Mouse (Mus musculus): ENCODE data around the gene Rad51c. TPM values are rescaled to one million over a fixed set of nuclear protein-coding genes. Genes with fewer than 3 reads are reported as not detected.
"Not testable (repeated sequence)": the region's sequence is repeated elsewhere in the genome, so short reads cannot be mapped to it uniquely, and the experiment has no call there.

The Rad51c gene
- polyA plus RNA-seq, 1 experiment from 2014 or later, result 11.7 TPM

DNA sequence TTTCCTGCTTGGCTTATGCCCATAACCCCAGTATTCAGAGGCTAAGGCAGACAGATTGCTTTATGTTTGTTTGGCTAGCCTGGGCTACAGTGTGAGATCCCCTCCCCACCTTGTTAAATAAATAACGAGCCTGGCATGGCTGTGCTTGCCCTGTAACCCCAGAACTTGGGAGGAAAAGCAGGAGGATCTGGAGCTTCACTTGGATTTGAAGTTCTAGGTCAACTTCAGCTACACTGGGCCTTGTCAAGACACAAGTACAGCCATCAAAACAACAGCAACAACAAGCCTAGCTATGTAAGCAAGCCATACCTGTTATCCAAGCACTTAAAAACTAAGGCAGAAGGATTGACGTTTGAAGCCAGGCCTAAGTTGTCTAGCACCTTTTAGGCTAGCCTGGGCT lies 25.6 kb upstream of the Rad51c start:
- Histone ChIP-seq H3K36me3 (ENCODE audit: control insufficient read depth, insufficient read depth, low read length) (no peaks in the 10 kb centered on the region), H3K4me1 (ENCODE audit: control insufficient read depth in 2 of 2, insufficient read depth in 2 of 2, low read length in 2 of 2) (peaks cover 0 to 6% of the 10 kb centered on the region in 2 experiments; a peak in 1 of 4 replicates), H3K9me3 (ENCODE audit: control insufficient read depth, low read length) (no peaks in the 10 kb centered on the region), H3K4me3 (ENCODE audit: control insufficient read depth in 1 of 2, insufficient read depth in 1 of 2, low read depth in 1 of 2, low read length in 2 of 2) (no peak overlapping the region), H3K27me3 (ENCODE audit: control insufficient read depth, insufficient read depth, low read length) (no peaks in the 10 kb centered on the region), H3K27ac (replicated peaks in 1 of 2; ENCODE audit: control insufficient read depth in 1 of 2, insufficient read depth in 1 of 2, low read depth in 2 of 2, low read length in 2 of 2) (no peak overlapping the region), H3K4me2 (ENCODE audit: low read length) (no peak overlapping the region), H3K9ac (ENCODE audit: low read length) (no peak overlapping the region)
- WGBS, result 70% methylated on average over 2 of the region's 2 CpGs
- no peak for ATAC-seq (ENCODE audit: insufficient number of reproducible peaks, insufficient read depth, low FRiP score, low read depth)

DNA sequence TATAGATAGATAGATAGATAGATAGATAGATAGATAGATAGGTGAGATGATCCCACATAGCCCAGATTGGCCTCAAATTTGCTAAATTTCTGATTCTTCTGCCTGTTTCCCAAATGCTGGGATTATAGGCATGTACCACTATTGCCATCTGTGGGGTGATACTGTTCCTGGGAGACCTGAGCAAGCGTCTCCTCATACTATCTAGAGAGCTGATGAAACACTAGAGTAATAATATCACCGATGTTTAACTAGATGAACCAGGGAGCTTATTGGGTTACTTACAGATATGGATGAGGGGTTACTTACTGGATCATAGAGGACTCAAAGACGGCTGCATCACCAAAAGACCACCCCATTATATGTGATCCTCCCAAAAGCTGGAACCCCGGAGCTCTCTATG lies 24.6 kb upstream of the Rad51c start:
- Histone ChIP-seq H3K9me3 (ENCODE audit: control insufficient read depth, low read length) (no peaks in the 10 kb centered on the region), H3K4me3 (ENCODE audit: control insufficient read depth in 1 of 2, insufficient read depth in 1 of 2, low read depth in 1 of 2, low read length in 2 of 2) (no peak overlapping the region), H3K27me3 (ENCODE audit: control insufficient read depth, insufficient read depth, low read length) (no peaks in the 10 kb centered on the region), H3K4me2 (ENCODE audit: low read length) (no peak overlapping the region), H3K4me1 (ENCODE audit: control insufficient read depth in 2 of 2, insufficient read depth in 2 of 2, low read length in 2 of 2) (peaks cover 0 to 6% of the 10 kb centered on the region in 2 experiments; a peak in 1 of 4 replicates), H3K27ac (replicated peaks in 1 of 2; ENCODE audit: control insufficient read depth in 1 of 2, insufficient read depth in 1 of 2, low read depth in 2 of 2, low read length in 2 of 2) (no peak overlapping the region), H3K9ac (ENCODE audit: low read length) (no peak overlapping the region), H3K36me3 (ENCODE audit: control insufficient read depth, insufficient read depth, low read length) (no peaks in the 10 kb centered on the region)
- WGBS, result 84% methylated on average over 4 of the region's 4 CpGs
- ATAC-seq (ENCODE audit: insufficient number of reproducible peaks, insufficient read depth, low FRiP score, low read depth), result no peak

DNA sequence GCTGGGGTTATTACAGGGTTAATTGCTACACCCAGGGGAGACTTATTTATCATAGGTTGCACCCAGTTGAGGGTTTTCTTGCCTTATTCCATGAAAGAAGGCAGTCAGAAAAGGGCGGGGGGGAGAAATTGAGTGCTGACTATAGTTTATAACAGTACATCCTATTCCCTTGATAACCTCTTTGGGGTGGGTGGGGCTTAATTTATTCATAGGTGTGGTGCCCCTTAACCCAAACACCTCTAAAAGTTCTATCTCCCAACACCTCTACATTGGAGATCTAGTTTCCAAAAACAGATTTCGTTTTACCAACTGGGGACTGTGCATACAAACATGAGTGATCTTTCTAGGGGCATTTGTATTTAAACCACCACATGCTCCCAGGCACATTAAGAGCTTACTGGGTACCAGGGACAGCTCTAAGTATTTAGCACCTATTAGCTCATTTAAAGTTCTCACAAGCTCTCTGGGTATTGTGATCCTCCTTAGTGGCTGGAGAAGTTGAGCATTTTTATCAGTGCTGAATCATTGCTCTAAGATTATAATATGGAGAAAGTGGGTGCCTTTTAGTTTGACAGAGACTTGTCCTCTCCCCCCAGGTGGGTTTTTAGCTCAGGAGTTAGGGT lies 23.4 kb upstream of the Rad51c start:
- peaks cover 0 to 6% of the 10 kb centered on the region in 2 experiments; a peak in 1 of 4 replicates for H3K4me1 ChIP-seq (ENCODE audit: control insufficient read depth in 2 of 2, insufficient read depth in 2 of 2, low read length in 2 of 2)
- H3K4me2 ChIP-seq (ENCODE audit: low read length), result no peak overlapping the region
- no peak overlapping the region for H3K4me3 ChIP-seq (ENCODE audit: control insufficient read depth in 1 of 2, insufficient read depth in 1 of 2, low read depth in 1 of 2, low read length in 2 of 2)
- WGBS, result 63% methylated on average over 2 of the region's 2 CpGs
- H3K9ac ChIP-seq (ENCODE audit: low read length), result no peak overlapping the region
- no peak overlapping the region for H3K27ac ChIP-seq (replicated peaks in 1 of 2; ENCODE audit: control insufficient read depth in 1 of 2, insufficient read depth in 1 of 2, low read depth in 2 of 2, low read length in 2 of 2)
- H3K36me3 ChIP-seq (ENCODE audit: control insufficient read depth, insufficient read depth, low read length), result no peaks in the 10 kb centered on the region
- no peaks in the 10 kb centered on the region for H3K9me3 ChIP-seq (ENCODE audit: control insufficient read depth, low read length)
- ATAC-seq (ENCODE audit: insufficient number of reproducible peaks, insufficient read depth, low FRiP score, low read depth), result no peak
- no peaks in the 10 kb centered on the region for H3K27me3 ChIP-seq (ENCODE audit: control insufficient read depth, insufficient read depth, low read length)

DNA sequence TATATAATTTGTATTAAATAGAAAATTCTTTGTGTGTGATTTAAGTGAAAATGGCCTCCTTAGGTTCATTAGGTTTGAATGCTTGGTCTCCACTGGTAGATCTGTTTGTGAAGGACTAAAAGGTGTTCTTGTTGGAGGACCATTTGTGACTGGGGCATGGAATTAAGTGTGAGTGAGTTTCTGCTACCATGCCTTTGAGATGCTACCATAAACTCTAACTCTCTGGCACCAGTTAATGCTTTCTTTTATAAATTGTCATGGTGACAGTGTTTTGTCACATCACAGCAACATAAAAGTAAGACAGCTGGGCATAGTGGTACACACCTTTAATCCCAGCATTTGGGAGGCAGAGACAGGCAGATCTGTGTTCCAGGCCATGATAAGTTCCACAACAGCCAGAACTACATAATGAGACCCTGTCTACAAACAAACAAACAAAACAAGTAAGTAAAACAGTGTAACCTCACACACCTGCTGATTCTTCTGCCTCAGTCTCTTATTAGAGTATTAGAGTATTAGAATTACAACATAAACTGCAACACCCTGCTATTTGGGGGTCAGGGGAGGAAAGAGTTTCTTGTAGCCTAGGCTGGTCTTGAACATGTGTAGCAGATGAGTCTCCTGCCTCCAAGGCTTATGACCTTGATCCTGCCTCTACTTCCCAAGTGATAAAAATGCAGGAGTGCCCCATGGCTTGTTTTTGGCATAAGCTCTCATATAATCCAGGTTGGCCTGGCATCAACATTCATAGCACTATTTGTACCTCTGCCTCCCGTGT lies 22.7 kb upstream of the Rad51c start:
- no peaks in the 10 kb centered on the region for H3K9me3 ChIP-seq (ENCODE audit: control insufficient read depth, low read length)
- H3K4me3 ChIP-seq (ENCODE audit: control insufficient read depth in 1 of 2, insufficient read depth in 1 of 2, low read depth in 1 of 2, low read length in 2 of 2), result no peak overlapping the region
- H3K4me2 ChIP-seq (ENCODE audit: low read length), result no peak overlapping the region
- ATAC-seq (ENCODE audit: insufficient number of reproducible peaks, insufficient read depth, low FRiP score, low read depth), result no peak
- WGBS, result 66% methylated on average over 1 of the region's 1 CpGs
- H3K4me1 ChIP-seq (ENCODE audit: control insufficient read depth in 2 of 2, insufficient read depth in 2 of 2, low read length in 2 of 2), result peaks cover 0 to 6% of the 10 kb centered on the region in 2 experiments; a peak in 1 of 4 replicates
- H3K36me3 ChIP-seq (ENCODE audit: control insufficient read depth, insufficient read depth, low read length), result no peaks in the 10 kb centered on the region
- no peak overlapping the region; a peak in 1 of 4 replicates for H3K27ac ChIP-seq (replicated peaks in 1 of 2; ENCODE audit: control insufficient read depth in 1 of 2, insufficient read depth in 1 of 2, low read depth in 2 of 2, low read length in 2 of 2)
- H3K27me3 ChIP-seq (ENCODE audit: control insufficient read depth, insufficient read depth, low read length), result no peaks in the 10 kb centered on the region
- H3K9ac ChIP-seq (ENCODE audit: low read length), result no peak overlapping the region; the same call in 1 of the 2 replicates

DNA sequence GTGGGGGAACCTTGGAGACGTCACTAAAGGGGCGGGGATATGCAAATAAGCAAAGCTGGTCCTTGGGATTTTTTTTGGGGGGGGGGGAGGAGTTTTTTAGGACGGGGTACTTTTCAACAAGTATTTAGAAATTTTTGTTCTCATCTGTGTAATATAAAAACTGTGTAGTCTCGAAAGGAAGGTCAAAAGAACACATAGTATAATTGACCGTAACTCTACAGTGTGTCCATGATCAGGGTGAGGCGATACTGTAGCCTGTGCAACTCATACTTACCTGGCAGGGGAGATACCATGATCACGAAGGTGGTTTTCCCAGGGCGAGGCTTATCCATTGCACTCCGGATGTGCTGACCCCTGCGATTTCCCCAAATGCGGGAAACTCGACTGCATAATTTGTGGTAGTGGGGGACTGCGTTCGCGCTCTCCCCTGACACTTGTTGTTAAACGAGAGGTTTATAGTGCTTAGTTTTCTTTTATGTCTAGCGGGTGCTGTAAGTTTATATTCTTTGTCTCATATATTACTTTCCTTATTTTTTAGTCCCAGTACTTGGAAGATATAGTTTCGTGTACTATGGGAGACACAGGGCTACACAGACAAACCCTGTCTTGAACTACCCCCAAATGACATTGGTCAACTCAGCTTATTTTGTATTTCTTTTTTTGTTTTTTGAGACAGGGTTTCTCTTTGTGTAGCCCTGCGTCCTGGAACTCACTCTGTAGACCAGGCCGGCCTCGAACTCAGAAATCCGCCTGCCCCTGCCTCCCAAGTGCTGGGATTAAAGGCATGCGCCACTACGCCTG lies 21.9 kb upstream of the Rad51c start:
- Histone ChIP-seq H3K9ac (ENCODE audit: low read length) (peak overlapping the region; percentile 70), H3K4me2 (ENCODE audit: low read length) (peak overlapping the region; percentile 67), H3K4me3 (ENCODE audit: control insufficient read depth in 1 of 2, insufficient read depth in 1 of 2, low read depth in 1 of 2, low read length in 2 of 2) (peak overlapping the region; percentile 46 to 47; a peak in 3 of 4 replicates), H3K27ac (replicated peaks in 1 of 2; ENCODE audit: control insufficient read depth in 1 of 2, insufficient read depth in 1 of 2, low read depth in 2 of 2, low read length in 2 of 2) (peak overlapping the region in 1 of 2 experiments; percentile 60; a peak in 2 of 4 replicates)
- WGBS, result 2% methylated on average over 22 of the region's 24 CpGs
- H3K36me3 ChIP-seq (ENCODE audit: control insufficient read depth, insufficient read depth, low read length); H3K9me3 ChIP-seq (ENCODE audit: control insufficient read depth, low read length); H3K4me1 ChIP-seq (ENCODE audit: control insufficient read depth in 2 of 2, insufficient read depth in 2 of 2, low read length in 2 of 2); H3K27me3 ChIP-seq (ENCODE audit: control insufficient read depth, insufficient read depth, low read length): not testable (repeated sequence)
- ATAC-seq (ENCODE audit: insufficient number of reproducible peaks, insufficient read depth, low FRiP score, low read depth), result peak; percentile 88

DNA sequence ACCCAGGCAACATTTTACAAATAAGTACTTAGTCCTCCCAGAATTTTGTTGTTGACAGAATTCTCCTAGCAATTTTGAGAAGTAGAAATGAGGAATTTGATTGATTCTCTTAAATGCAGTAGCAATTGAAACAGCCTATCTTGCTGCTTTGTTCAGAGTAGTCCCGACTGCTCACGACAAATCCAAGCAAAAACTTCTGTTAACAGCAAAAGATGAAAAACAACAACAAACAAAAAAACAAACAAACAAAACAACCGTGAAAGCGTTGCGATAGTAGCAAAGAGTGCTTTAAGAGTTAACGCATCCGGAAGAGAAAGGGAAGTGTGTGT lies 21.3 kb upstream of the Rad51c start:
- WGBS, result 1% methylated on average over 7 of the region's 7 CpGs
- Histone ChIP-seq H3K27me3 (ENCODE audit: control insufficient read depth, insufficient read depth, low read length) (no peaks in the 10 kb centered on the region), H3K36me3 (ENCODE audit: control insufficient read depth, insufficient read depth, low read length) (no peaks in the 10 kb centered on the region), H3K4me3 (ENCODE audit: control insufficient read depth in 1 of 2, insufficient read depth in 1 of 2, low read depth in 1 of 2, low read length in 2 of 2) (peak overlapping the region; percentile 46 to 47; a peak in 3 of 4 replicates), H3K4me2 (ENCODE audit: low read length) (peak overlapping the region; percentile 67), H3K27ac (replicated peaks in 1 of 2; ENCODE audit: control insufficient read depth in 1 of 2, insufficient read depth in 1 of 2, low read depth in 2 of 2, low read length in 2 of 2) (peak overlapping the region; percentile 27 to 60; a peak in 2 of 4 replicates), H3K9me3 (ENCODE audit: control insufficient read depth, low read length) (no peaks in the 10 kb centered on the region), H3K4me1 (ENCODE audit: control insufficient read depth in 2 of 2, insufficient read depth in 2 of 2, low read length in 2 of 2) (peaks cover 2 to 6% of the 10 kb centered on the region in 2 experiments; a peak in 2 of 4 replicates), H3K9ac (ENCODE audit: low read length) (peak overlapping the region; percentile 70)
- no peak; the same call in 1 of the 2 replicates for ATAC-seq (ENCODE audit: insufficient number of reproducible peaks, insufficient read depth, low FRiP score, low read depth)

DNA sequence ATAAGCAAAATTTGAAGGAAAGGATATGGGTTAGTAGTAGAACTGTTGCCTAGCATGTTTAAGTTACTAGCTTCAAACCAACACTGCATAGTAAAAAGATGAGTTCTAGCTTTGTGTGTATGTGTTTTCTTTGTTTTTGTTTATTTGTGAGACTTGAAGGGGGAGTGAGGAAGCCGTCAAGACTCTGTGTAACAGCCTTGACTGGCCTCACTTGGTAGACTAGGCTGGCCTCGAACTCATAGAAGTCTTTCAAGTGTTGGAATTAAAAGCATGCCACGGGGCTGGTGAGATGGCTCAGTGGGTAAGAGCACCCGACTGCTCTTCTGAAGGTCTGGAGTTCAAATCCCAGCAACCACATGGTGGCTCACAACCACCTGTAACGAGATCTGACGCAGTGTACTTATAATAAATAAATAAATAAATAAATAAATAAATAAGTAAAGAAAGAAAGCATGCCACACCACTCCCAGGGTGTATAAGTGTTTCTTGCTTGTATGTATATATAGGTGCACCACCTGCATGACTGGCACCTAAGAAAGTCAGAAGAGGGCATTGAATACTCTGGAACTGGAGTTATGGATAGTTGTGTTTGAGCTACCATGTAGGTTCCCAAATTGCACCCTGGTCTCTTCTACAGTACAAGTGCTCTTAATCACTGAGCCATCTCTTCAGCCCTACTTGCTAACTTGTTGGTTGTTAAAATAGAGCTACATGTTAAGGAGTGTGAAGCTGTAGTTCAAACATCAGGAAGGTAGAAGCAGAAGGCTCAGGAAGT lies 19.0 kb upstream of the Rad51c start:
- ATAC-seq (ENCODE audit: insufficient number of reproducible peaks, insufficient read depth, low FRiP score, low read depth), result no peak
- Histone ChIP-seq H3K4me1 (ENCODE audit: control insufficient read depth in 2 of 2, insufficient read depth in 2 of 2, low read length in 2 of 2) (peaks cover 2 to 6% of the 10 kb centered on the region in 2 experiments; a peak in 2 of 4 replicates), H3K9me3 (ENCODE audit: control insufficient read depth, low read length) (no peaks in the 10 kb centered on the region), H3K27me3 (ENCODE audit: control insufficient read depth, insufficient read depth, low read length) (no peaks in the 10 kb centered on the region), H3K4me2 (ENCODE audit: low read length) (peak overlapping the region; percentile 73; the same call in 1 of the 2 replicates), H3K4me3 (ENCODE audit: control insufficient read depth in 1 of 2, insufficient read depth in 1 of 2, low read depth in 1 of 2, low read length in 2 of 2) (no peak overlapping the region), H3K27ac (replicated peaks in 1 of 2; ENCODE audit: control insufficient read depth in 1 of 2, insufficient read depth in 1 of 2, low read depth in 2 of 2, low read length in 2 of 2) (peak overlapping the region in 1 of 2 experiments; percentile 80; a peak in 2 of 4 replicates), H3K9ac (ENCODE audit: low read length) (0 out of 2 replicates have a peak overlapping the region, but pooled peaks have one; percentile 44), H3K36me3 (ENCODE audit: control insufficient read depth, insufficient read depth, low read length) (no peaks in the 10 kb centered on the region)
- WGBS, result 51% methylated on average over 6 of the region's 6 CpGs

All from heart, embryonic 14.5 days (tissue).